Mouse (Mus musculus) layer of hippocampus, adult 18-20 months (tissue): ENCODE results near the gene Gm6525. TPM values are rescaled to one million over a fixed set of nuclear protein-coding genes. Genes with fewer than 3 reads are reported as not detected.

Source experiments
- DNase-seq, 2 experiments: peaks; one replicate each; pipeline ENCODE4 v3.0.0; 2022; ENCODE audit warnings: low spot score in 2 of 2
- total RNA-seq, 2 experiments: library from RNA; stranded (reverse); gene quantifications; 2 replicates each; pipeline ENCODE4 v1.2.3; 2021

Gm6525 gene
- total RNA-seq, 2 experiments from 2014 or later = not detected

- DNase-seq = no peak
Measured at GRCm38 (mm10) chr3:84211340-84211875, 37.5 kb downstream of the Gm6525 start.

DNA sequence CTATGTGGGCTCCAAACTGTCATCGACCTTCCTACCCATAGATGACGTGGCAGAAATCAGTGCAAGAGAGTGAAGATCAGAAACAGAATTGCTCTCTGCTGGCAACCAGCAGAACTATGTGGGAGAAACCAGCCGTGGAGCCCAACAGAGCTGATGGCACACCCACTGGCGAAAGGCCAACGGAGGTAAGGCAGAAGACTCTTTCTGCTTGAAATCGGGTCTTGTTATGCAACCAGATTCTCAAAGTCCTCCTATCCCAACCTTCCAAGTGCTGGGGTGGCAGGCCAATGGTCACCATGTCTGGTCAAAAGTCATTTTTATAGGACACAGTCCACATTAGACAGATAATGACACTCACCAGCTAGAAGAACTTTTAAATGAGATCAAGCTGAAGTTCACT lies 40.6 kb downstream of the Gm6525 start:
- peak in 1 of 2 experiments; percentile 77 for DNase-seq

GRCm38 (mm10) chr3:84215253-84215652 lies 41.3 kb downstream of the Gm6525 start:
- no peak for DNase-seq

DNA sequence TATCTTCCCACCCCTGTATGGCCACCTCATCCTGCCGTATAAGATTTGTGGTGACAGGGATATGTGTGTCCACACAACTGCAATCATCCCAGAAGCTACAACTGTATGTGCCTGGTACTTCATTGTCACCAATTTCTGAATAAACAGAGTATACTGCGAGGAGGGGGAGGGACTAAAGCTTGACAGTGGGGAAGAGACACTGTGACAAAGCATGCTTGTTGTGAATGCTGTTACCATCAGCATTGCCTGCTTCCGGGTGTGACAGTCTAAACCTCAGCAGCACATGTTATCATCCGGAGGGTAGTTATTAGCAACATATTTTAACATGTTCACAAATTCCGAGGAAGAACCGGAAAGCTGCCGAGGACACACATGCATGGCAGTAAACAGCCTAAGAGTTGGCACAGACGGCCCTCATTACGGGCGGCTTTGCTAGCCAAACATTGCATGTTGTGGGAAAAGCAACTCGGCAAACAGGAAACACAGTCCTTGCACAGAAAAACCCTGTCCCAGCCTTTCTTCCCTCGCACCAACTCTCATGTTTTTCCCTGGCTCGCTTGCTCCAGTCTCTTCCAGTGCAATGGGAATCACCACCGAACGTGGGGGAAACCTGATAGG lies 41.9 kb downstream of the Gm6525 start:
- no peak for DNase-seq

DNA sequence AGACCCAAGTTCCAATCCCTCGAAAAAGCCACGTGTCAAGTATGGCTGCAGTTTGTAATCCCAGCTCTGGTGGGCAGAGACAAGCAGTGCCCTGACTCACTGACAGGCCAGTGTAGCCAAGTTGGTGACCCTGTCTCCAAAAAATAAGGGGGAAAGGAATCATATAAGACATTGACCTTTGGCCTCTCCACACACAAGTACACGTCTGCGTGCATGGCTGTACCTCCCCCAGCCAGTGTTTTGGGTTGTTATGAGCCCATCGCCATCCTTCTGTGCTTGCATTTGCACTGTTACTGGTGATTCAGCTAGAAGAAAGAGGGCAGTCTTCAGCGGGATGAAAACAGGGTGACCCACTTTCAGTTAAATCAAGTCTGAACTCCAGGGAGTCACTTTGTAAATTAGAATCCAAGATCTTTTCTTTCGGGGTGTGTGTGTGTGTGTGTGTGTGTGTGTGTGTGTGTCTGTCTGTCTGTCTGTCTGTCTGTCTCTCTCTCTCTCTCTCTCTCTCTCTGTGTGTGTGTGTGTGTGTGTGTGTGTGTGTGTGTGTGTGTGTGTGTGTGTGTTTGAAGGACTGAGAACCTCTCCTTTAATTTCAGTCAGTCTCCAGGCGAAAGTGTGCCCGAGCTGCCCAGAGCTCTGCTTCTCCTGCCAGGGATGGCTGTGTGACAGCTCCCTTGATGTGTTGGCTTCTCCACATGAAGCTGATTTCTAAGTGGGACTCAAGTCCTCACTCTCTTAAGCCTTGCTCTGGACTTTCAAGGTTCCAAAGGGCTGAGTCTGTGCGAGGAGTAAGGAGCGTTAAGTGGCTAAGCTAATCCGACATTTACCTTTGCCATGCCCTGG lies 43.4 kb downstream of the Gm6525 start:
- no peak for DNase-seq

DNA sequence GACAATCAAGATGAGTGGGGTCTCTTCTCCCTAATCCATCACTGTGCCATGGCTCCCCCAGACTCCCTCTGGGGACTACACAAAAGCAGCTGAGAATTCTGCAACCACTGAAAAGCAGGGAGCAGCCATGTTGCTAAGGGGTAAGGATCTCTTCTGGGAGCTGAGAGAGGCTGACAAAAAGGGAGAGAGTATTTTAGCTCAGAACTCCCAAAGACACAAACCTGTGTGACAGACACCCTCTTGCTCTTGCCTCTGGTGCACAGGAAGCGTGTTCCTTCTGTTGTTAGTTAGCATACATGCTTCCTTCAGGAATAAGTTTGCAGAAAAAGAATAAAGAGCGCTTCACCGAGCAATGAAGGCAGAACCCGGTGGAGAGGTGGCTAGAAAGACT lies 44.1 kb downstream of the Gm6525 start:
- DNase-seq = no peak

GRCm38 (mm10) chr3:84218498-84218897 lies 44.6 kb downstream of the Gm6525 start:
- DNase-seq = no peak

DNA sequence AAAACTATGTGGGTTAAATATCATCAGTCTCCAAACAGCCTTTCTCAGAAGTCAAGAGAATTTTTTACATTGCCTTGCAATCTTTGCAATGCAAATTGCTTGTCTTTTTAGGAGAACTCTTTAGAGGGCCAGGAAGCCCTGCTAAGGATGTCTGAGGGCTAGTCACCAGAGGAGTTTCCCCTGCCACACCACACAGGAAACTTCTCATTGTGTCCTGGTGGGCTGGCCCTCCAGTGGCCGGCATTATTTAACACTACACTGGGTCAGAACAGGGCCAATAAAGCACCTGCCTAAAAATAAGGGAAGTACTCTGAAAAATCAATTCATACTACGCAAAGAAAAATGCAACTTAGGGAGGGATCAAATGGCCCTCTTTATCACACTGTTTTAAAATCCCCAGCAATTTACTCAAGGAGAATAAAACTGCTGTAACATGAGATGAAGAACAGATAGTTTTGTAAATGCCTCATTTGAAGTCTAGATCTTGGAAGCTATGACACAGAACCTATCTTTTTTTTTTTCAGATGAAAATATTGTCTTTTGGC lies 45.3 kb downstream of the Gm6525 start:
- DNase-seq = no peak

DNA sequence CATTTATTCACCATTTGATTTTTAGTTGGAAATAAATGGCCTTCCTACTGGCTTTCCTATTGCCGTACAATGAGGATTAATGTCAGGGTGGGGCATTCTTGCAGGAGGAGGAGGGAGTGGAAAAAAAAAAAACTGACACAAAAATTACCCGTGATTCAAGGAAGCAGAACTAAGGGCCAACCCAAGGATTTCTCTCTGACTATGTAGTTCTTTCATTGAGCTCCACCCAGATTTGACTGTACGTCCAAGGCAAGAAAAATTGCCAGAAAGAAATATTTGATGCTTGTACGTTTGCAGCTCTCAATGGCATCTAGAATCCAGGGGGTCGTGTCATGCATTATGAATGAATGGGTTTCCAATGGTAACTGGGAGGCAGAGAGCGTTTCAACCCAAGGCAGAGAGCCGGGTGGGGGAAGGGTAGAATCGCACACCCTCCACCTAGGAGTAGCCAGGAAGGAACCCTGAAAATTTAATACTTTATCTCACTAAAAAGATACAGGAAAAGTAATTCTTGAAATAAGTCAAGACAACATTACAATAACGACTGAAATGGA lies 45.9 kb downstream of the Gm6525 start:
- no peak for DNase-seq

DNA sequence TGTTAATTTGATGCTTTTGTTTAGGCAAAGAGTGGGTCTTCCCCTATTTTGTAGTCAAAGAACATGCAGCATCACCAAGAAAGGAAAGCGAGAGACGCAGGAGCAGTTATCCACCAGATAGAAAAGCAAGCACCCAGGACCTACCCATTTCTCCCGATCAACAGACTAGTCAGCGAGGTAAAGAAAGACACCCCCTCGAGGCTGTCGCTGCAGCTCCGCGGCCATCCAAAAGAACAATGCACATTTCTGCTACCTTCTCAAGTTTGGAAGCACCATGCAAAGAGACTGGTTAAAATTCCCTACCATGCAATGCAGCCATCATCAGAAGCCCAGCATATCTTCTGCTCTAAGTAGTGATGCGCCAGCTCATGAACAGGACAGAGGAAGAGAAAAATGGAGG lies 46.4 kb downstream of the Gm6525 start:
- DNase-seq = no peak

DNA sequence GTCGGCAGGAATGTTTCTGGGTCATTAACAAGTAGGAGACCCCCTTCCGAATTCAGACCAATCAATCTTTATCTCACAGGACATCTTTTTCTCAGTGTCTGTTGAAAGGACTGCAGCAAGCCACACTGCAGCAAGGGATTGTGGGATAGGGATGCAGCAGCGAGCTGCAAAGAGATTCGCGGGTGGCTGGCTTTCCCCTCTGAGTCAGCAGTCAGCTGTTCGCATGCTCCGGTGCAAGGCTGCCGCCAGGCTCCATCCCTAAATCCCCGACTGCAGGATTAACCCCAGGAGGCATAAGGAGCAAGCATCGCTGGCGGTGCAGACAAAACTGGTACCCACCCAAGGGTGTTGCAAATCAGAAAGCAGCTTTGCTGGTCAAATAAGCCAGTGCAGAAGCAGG lies 46.8 kb downstream of the Gm6525 start:
- DNase-seq = peak; percentile 75 to 85

Other genes starting within 250 kb of the Gm6525 start
- 10 to 100 TPM; 28.0 to 33.3 TPM for gene Tmem131l, start 133.9 kb upstream of the Gm6525 start, total RNA-seq
- gene Mnd1, start 18.3 kb upstream of the Gm6525 start, total RNA-seq = 1 to 10 TPM in 1 of 2 experiments, under 1 TPM in 1; 0.99 to 1.7 TPM
- 100 to 1,000 TPM; 438 to 456 TPM for gene Trim2, start 132.8 kb downstream of the Gm6525 start, total RNA-seq